Mouse (Mus musculus) hindbrain, embryonic 13.5 days (tissue): ENCODE measurements around the gene Large1. TPM values are rescaled to one million over a fixed set of nuclear protein-coding genes. Genes with fewer than 3 reads are reported as not detected.
A peak's percentile ranks its signal among the peaks of the same experiment; 100 is the strongest.
"Not testable (repeated sequence)": the region's sequence is repeated elsewhere in the genome, so short reads cannot be mapped to it uniquely, and the experiment has no call there.

ENCODE experiments used
- ATAC-seq: fragments of 200-750 bp; cut with Nextera tagmentation; 2 replicates; pipeline ENCODE4 v1.8.0; 2017; ENCODE audit warnings: moderate TSS enrichment; ENCODE audit not compliant: low FRiP score
- H3K27ac ChIP-seq: fragments of 300-500 bp; sonication (generic); 2 replicates; pipeline ENCODE4 v1.5.1; 2015; ENCODE audit warnings: inconsistent platforms, mild to moderate bottlenecking, moderate library complexity
- H3K27me3 ChIP-seq: fragments of 300-500 bp; sonication (generic); 2 replicates; pipeline ENCODE4 v1.6.1; 2015; ENCODE audit warnings: mild to moderate bottlenecking, inconsistent platforms
- H3K36me3 ChIP-seq: fragments of 300-500 bp; sonication (generic); 2 replicates; pipeline ENCODE4 v1.6.1; 2015; ENCODE audit warnings: mild to moderate bottlenecking, inconsistent platforms
- H3K4me1 ChIP-seq: fragments of 300-500 bp; sonication (generic); replicated peaks from 2 replicates; pipeline ENCODE4 v1.6.1; 2015; ENCODE audit warnings: inconsistent platforms
- H3K4me2 ChIP-seq: fragments of 300-500 bp; sonication (generic); 2 replicates; pipeline ENCODE4 v1.6.1; 2015; ENCODE audit warnings: inconsistent platforms, mild to moderate bottlenecking, moderate library complexity
- H3K4me3 ChIP-seq: fragments of 300-500 bp; sonication (generic); 2 replicates; pipeline ENCODE4 v1.5.1; 2015; ENCODE audit warnings: mild to moderate bottlenecking, inconsistent platforms
- H3K9ac ChIP-seq: fragments of 300-500 bp; sonication (generic); 2 replicates; pipeline ENCODE4 v1.6.1; 2015; ENCODE audit warnings: mild to moderate bottlenecking, inconsistent platforms
- H3K9me3 ChIP-seq: fragments of 300-500 bp; sonication (generic); 2 replicates; pipeline ENCODE4 v1.6.1; 2016; ENCODE audit warnings: inconsistent platforms
- WGBS: fragments of 180-500 bp; shearing (Covaris S2); methylation state at CpG from one replicate; pipeline ENCODE4 v1.1.7; 2015; 5-methylcytosine and 5-hydroxymethylcytosine counted together
- polyA plus RNA-seq: library from polyadenylated mRNA; unstranded; fragments of >200 nt; fragmentation: Nextera tagmentation; extraction: Ambion mirVana; gene quantifications from 2 replicates; pipeline ENCODE4 v1.2.1, GENCODE M21; 2015

Gene Large1
- 12.7 and 13.2 TPM in 2 replicates for polyA plus RNA-seq

- Histone ChIP-seq H3K36me3 (no peaks in the 10 kb centered on the region), H3K4me3 (peak within 1 kb of the TSS; percentile 93), H3K9me3 (no peaks in the 10 kb centered on the region), H3K27ac (peak within 1 kb of the TSS; percentile 97), H3K27me3 (no peaks in the 10 kb centered on the region), H3K4me1 (peaks cover 44% of the 10 kb centered on the region), H3K9ac (peak within 1 kb of the TSS; percentile 98), H3K4me2 (peak within 1 kb of the TSS; percentile 73)
- under 1% methylated on average over 46 of the region's 84 CpGs for WGBS
- ATAC-seq: peak; percentile 99
Measured at GRCm38 (mm10) chr8:73353108-73353793, at the start of gene Large1. TSS of gene Large1 (minus strand) at chr8:73353540.

GRCm38 (mm10) chr8:73400343-73400742 lies 47.0 kb upstream of the Large1 start:
- Histone ChIP-seq H3K27me3 (no peaks in the 10 kb centered on the region), H3K9ac (no peak overlapping the region), H3K4me1 (no peaks in the 10 kb centered on the region), H3K9me3 (no peaks in the 10 kb centered on the region), H3K4me2 (no peak overlapping the region), H3K36me3 (no peaks in the 10 kb centered on the region), H3K4me3 (no peak overlapping the region), H3K27ac (no peak overlapping the region)
- WGBS: 53% methylated on average over 1 of the region's 1 CpGs
- no peak for ATAC-seq

GRCm38 (mm10) chr8:73373001-73373400 lies 19.7 kb upstream of the Large1 start:
- not testable (repeated sequence) for H3K27ac ChIP-seq, H3K4me1 ChIP-seq, H3K27me3 ChIP-seq, H3K9ac ChIP-seq, H3K4me2 ChIP-seq, H3K4me3 ChIP-seq, ATAC-seq, H3K9me3 ChIP-seq, H3K36me3 ChIP-seq
- WGBS: 93% methylated on average over 6 of the region's 6 CpGs

GRCm38 (mm10) chr8:73355979-73356378 lies 2.6 kb upstream of the Large1 start:
- no peak overlapping the region for H3K4me3 ChIP-seq
- no peak for ATAC-seq
- H3K27ac ChIP-seq: no peak overlapping the region
- WGBS: 13% methylated on average over 2 of the region's 2 CpGs
- H3K27me3 ChIP-seq: no peaks in the 10 kb centered on the region
- peaks cover 22% of the 10 kb centered on the region for H3K4me1 ChIP-seq
- H3K9me3 ChIP-seq: no peaks in the 10 kb centered on the region
- H3K4me2 ChIP-seq: peak overlapping the region; percentile 73; the same call in 1 of the 2 replicates
- H3K36me3 ChIP-seq: no peaks in the 10 kb centered on the region
- H3K9ac ChIP-seq: no peak overlapping the region

GRCm38 (mm10) chr8:73354201-73354881 lies 1.0 kb upstream of the Large1 start:
- H3K9ac ChIP-seq: peak overlapping the region; percentile 76
- 1% methylated on average over 25 of the region's 25 CpGs for WGBS
- peak overlapping the region; percentile 85 for H3K27ac ChIP-seq
- H3K36me3 ChIP-seq: no peaks in the 10 kb centered on the region
- H3K4me3 ChIP-seq: peak overlapping the region; percentile 93
- H3K9me3 ChIP-seq: no peaks in the 10 kb centered on the region
- ATAC-seq: peak; percentile 29
- no peaks in the 10 kb centered on the region for H3K27me3 ChIP-seq
- H3K4me2 ChIP-seq: peak overlapping the region; percentile 73
- H3K4me1 ChIP-seq: peaks cover 37% of the 10 kb centered on the region

GRCm38 (mm10) chr8:73353794-73354179 lies 447 bp upstream of the Large1 start:
- Histone ChIP-seq H3K9me3 (no peaks in the 10 kb centered on the region), H3K9ac (peak overlapping the region; percentile 76), H3K36me3 (no peaks in the 10 kb centered on the region), H3K4me3 (peak overlapping the region; percentile 93), H3K4me1 (peaks cover 43% of the 10 kb centered on the region), H3K4me2 (peak overlapping the region; percentile 73), H3K27me3 (no peaks in the 10 kb centered on the region), H3K27ac (peak overlapping the region; percentile 85)
- WGBS: under 1% methylated on average over 16 of the region's 16 CpGs
- peak; percentile 58 for ATAC-seq

- Histone ChIP-seq H3K4me1 (peaks cover 46% of the 10 kb centered on the region), H3K4me2 (peak overlapping the region; percentile 71), H3K9me3 (no peaks in the 10 kb centered on the region), H3K36me3 (no peaks in the 10 kb centered on the region), H3K4me3 (peak overlapping the region; percentile 93), H3K9ac (peak overlapping the region; percentile 98), H3K27ac (peak overlapping the region; percentile 97), H3K27me3 (no peaks in the 10 kb centered on the region)
- ATAC-seq: peak; percentile 47; the same call in 1 of the 2 replicates
- WGBS: under 1% methylated on average over 49 of the region's 56 CpGs
Measured at GRCm38 (mm10) chr8:73352301-73353107, 836 bp downstream of the Large1 start.

GRCm38 (mm10) chr8:73350366-73350765 lies 3.0 kb downstream of the Large1 start:
- Histone ChIP-seq H3K4me2 (peak overlapping the region; percentile 71), H3K4me1 (peaks cover 43% of the 10 kb centered on the region), H3K9me3 (no peaks in the 10 kb centered on the region), H3K9ac (peak overlapping the region; percentile 60; the same call in 1 of the 2 replicates), H3K27ac (no peak overlapping the region), H3K36me3 (no peaks in the 10 kb centered on the region), H3K27me3 (no peaks in the 10 kb centered on the region), H3K4me3 (peak overlapping the region; percentile 93)
- no peak for ATAC-seq
- 15% methylated on average over 2 of the region's 2 CpGs for WGBS

GRCm38 (mm10) chr8:73342761-73343395 lies 10.5 kb downstream of the Large1 start:
- H3K9ac ChIP-seq: no peak overlapping the region
- H3K4me1 ChIP-seq: 0 out of 2 replicates have a peak, but pooled peaks cover 2% of the 10 kb centered on the region
- no peak for ATAC-seq
- no peaks in the 10 kb centered on the region for H3K36me3 ChIP-seq
- no peaks in the 10 kb centered on the region for H3K27me3 ChIP-seq
- H3K4me2 ChIP-seq: no peak overlapping the region
- H3K9me3 ChIP-seq: 0 out of 2 replicates have a peak, but pooled peaks cover 3% of the 10 kb centered on the region
- no peak overlapping the region for H3K4me3 ChIP-seq
- WGBS: 85% methylated on average over 3 of the region's 3 CpGs
- H3K27ac ChIP-seq: no peak overlapping the region

GRCm38 (mm10) chr8:73336845-73337244 lies 16.5 kb downstream of the Large1 start:
- WGBS: 80% methylated on average over 1 of the region's 1 CpGs
- no peak overlapping the region for H3K27ac ChIP-seq
- 0 out of 2 replicates have a peak, but pooled peaks cover 3% of the 10 kb centered on the region for H3K9me3 ChIP-seq
- H3K4me3 ChIP-seq: no peak overlapping the region
- H3K27me3 ChIP-seq: no peaks in the 10 kb centered on the region
- no peak overlapping the region for H3K4me2 ChIP-seq
- no peak overlapping the region for H3K9ac ChIP-seq
- H3K4me1 ChIP-seq: no peaks in the 10 kb centered on the region
- peaks cover 11% of the 10 kb centered on the region; the same call in 1 of the 2 replicates for H3K36me3 ChIP-seq
- ATAC-seq: no peak

- Histone ChIP-seq H3K4me1 (peaks cover 21% of the 10 kb centered on the region; the same call in 1 of the 2 replicates), H3K4me3 (no peak overlapping the region), H3K4me2 (no peak overlapping the region), H3K9me3 (no peaks in the 10 kb centered on the region), H3K9ac (no peak overlapping the region), H3K36me3 (peaks cover 11% of the 10 kb centered on the region; the same call in 1 of the 2 replicates), H3K27ac (no peak overlapping the region), H3K27me3 (no peaks in the 10 kb centered on the region)
- 90% methylated on average over 5 of the region's 5 CpGs for WGBS
- no peak for ATAC-seq
Measured at GRCm38 (mm10) chr8:73329131-73329530, 24.2 kb downstream of the Large1 start.
